Mouse (Mus musculus): Measurements from ENCODE around the gene Cog7. TPM values are rescaled to one million over a fixed set of nuclear protein-coding genes. Genes with fewer than 3 reads are reported as not detected.
A peak's percentile ranks its signal among the peaks of the same experiment; 100 is the strongest.

Gene Cog7
- polyA plus RNA-seq (2015; fragmentation: Nextera tagmentation; extraction: Ambion mirVana) = 16.0 and 19.6 TPM in 2 replicates

DNA sequence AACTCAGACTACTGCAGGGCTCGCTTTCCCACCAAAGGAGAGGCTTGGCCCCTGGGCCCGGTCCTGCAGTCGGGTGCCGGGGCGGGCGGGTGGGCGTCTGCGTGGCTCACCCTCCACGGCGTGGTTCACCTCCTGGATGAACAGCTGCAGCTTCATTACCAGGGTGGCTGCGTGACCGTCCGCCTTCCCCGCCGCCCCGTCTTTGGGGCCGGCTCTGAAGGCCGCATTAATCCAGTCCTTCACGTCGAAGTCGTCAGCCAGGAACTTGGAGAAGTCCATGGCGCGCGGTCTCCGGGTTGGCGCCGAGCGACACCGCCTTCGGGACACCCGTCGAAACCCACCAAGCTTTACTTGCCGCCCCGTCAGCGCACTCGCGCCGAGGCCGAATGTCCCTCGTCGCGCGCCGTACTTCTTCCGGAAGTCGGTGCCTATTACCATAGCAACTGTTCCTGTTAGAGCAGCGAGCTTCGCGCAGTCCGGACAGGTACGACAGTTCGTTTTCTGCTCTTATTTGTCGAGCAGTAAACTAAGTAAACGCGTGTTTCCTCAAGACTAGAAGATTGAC lies at the start of gene Cog7:
Gene Cog7, minus strand, starts transcription at position 405 of the 565 bp plus-strand sequence.
- H3K4me2 ChIP-seq = peak within 1 kb of the TSS; percentile 65
- peak; percentile 76 for ATAC-seq (replicated peaks; ENCODE audit: insufficient number of reproducible peaks, insufficient read depth, low FRiP score, low read depth)
- H3K4me1 ChIP-seq (replicated peaks) = peaks cover 9% of the 10 kb centered on the region
- H3K9ac ChIP-seq = peak within 1 kb of the TSS; percentile 85
- peak within 1 kb of the TSS; percentile 92 for H3K4me3 ChIP-seq
- H3K9me3 ChIP-seq (replicated peaks) = no peaks in the 10 kb centered on the region
- under 1% methylated on average over 55 of the region's 55 CpGs for whole genome bisulfite sequencing
- H3K36me3 ChIP-seq = peaks cover 2% of the 10 kb centered on the region; the same call in 1 of the 2 replicates
- H3K27me3 ChIP-seq = no peaks in the 10 kb centered on the region
- H3K27ac ChIP-seq = peak within 1 kb of the TSS; percentile 16; the same call in 1 of the 2 replicates

DNA sequence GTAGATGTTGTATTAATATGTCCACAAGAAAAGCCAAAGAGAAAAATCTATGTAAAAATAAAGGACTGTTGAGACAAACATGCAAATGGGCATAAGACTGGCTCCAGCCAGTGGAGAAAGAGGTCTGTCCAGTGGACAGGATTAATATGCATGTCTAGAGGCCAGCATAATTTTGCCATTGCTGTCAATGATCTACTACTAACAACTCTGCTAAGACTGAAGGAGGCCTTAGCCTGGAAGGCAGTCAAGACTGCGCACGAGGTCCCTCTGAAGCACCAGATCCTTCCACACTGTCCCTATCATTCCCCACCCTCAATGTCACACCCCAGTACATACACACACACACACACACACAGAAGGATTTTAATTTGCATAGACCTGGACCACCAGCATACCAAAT lies 40.6 kb upstream of the Cog7 start:
- Histone ChIP-seq H3K4me3 (no peak overlapping the region), H3K4me1 (replicated peaks) (peaks cover 29% of the 10 kb centered on the region), H3K27me3 (no peaks in the 10 kb centered on the region), H3K4me2 (no peak overlapping the region), H3K9ac (no peak overlapping the region), H3K9me3 (replicated peaks) (no peaks in the 10 kb centered on the region), H3K27ac (no peak overlapping the region), H3K36me3 (no peaks in the 10 kb centered on the region)
- 97% methylated on average over 2 of the region's 2 CpGs for WGBS
- no peak for ATAC-seq (replicated peaks; ENCODE audit: insufficient number of reproducible peaks, insufficient read depth, low FRiP score, low read depth)

DNA sequence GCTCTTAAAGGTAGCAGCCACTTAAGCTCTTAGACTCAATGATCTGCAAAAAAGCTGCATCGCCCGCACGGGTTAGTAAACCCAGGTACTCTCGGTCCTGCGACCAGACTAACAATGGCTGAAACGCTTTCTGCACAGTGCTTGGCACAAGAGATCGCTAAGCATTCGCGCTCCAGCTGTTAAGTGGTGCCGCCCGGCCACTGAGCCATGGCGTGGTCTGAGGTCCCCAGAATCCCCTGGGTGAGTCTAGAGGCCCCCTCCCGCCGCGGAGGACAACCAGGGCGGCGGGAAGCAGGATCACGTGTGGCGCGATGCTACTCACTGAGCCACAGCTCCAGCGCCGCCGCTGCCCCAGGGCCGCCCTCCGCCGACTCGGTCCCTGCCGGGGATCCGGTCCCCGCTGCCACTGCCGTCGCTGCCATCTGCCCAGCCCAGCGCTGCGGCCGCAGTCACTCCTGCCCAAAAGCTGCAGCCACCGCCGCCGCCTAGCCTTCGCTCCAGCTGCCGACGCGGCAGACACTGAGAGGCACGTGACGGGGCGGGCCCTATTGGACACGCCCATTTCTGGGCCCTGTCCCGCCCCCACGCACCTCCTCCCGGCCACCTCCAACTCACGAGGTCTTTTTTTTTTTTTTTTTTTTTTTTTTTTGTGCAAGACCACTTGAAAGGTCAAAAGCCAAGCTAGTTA lies 39.3 kb upstream of the Cog7 start, which contains the start of gene Gga2:
Gene Gga2, minus strand, starts transcription at position 556 of the 688 bp plus-strand sequence.
- no peaks in the 10 kb centered on the region for H3K27me3 ChIP-seq
- under 1% methylated on average over 49 of the region's 50 CpGs for WGBS

DNA sequence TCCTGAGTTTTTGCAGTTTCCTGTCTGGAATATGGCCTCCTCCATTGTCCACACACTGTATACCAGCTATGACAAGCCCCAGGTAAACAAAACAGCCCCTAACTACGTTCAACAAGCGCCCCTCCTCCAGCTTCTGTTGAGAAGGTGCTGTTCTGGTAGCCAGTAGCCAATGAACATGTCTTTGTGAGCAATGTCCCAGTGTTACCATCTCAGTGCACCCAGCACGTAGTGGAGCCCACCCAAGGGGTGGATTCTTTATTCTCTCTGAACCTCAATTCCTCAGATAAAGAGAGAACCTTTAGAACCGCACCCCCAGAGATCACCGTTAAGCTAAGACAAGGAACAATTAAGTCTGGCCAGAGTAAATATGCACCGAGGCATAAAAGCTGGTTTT lies 38.8 kb upstream of the Cog7 start:
- WGBS = 1% methylated on average over 6 of the region's 6 CpGs
- ATAC-seq (replicated peaks; ENCODE audit: insufficient number of reproducible peaks, insufficient read depth, low FRiP score, low read depth) = no peak; the same call in 1 of the 2 replicates

More for the DNA sequence above, 39.3 kb upstream of the Cog7 start, which contains the start of gene Gga2:
- H3K4me2 ChIP-seq = peak within 1 kb of the TSS; percentile 78
- peak; percentile 87 for ATAC-seq (replicated peaks; ENCODE audit: insufficient number of reproducible peaks, insufficient read depth, low FRiP score, low read depth)
- H3K36me3 ChIP-seq = no peaks in the 10 kb centered on the region
- H3K9ac ChIP-seq = peak within 1 kb of the TSS; percentile 63
- peak within 1 kb of the TSS; percentile 68 for H3K4me3 ChIP-seq
- peak within 1 kb of the TSS; percentile 89 for H3K27ac ChIP-seq
- H3K4me1 ChIP-seq (replicated peaks) = peaks cover 38% of the 10 kb centered on the region
- H3K9me3 ChIP-seq (replicated peaks) = no peaks in the 10 kb centered on the region

DNA sequence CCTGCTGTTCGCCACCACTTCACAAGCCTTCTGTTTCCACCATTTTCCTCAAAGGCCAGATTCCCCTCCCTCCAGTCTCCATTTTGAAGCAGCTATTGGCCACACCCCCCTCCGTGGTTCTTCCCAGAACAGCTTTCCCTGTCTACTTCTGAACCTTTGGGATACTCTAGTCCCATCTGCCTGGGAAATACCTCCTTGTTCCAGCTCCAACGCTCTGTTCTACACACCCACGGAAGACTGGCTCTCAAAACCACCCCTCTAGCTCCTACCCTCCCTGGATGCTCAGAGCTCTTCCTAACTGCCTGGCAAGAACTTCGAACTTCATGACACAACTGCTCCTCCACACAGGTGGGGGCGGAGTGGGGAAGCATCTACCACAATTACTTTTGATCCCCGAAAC lies 37.5 kb upstream of the Cog7 start:
- no peaks in the 10 kb centered on the region for H3K36me3 ChIP-seq
- peaks cover 56% of the 10 kb centered on the region for H3K4me1 ChIP-seq (replicated peaks)
- 0 out of 2 replicates have a peak overlapping the region, but pooled peaks have one; percentile 32 for H3K27ac ChIP-seq
- no peak overlapping the region for H3K9ac ChIP-seq
- no peaks in the 10 kb centered on the region for H3K27me3 ChIP-seq
- WGBS = 83% methylated on average over 7 of the region's 7 CpGs
- H3K4me2 ChIP-seq = peak overlapping the region; percentile 78
- H3K4me3 ChIP-seq = peak overlapping the region; percentile 68
- no peak for ATAC-seq (replicated peaks; ENCODE audit: insufficient number of reproducible peaks, insufficient read depth, low FRiP score, low read depth)
- no peaks in the 10 kb centered on the region for H3K9me3 ChIP-seq (replicated peaks)

More for the DNA sequence above, 38.8 kb upstream of the Cog7 start:
- Histone ChIP-seq H3K9me3 (replicated peaks) (no peaks in the 10 kb centered on the region), H3K9ac (peak overlapping the region; percentile 63), H3K4me1 (replicated peaks) (peaks cover 44% of the 10 kb centered on the region), H3K27me3 (no peaks in the 10 kb centered on the region), H3K27ac (peak overlapping the region; percentile 89), H3K4me3 (peak overlapping the region; percentile 68), H3K36me3 (no peaks in the 10 kb centered on the region), H3K4me2 (peak overlapping the region; percentile 78)

DNA sequence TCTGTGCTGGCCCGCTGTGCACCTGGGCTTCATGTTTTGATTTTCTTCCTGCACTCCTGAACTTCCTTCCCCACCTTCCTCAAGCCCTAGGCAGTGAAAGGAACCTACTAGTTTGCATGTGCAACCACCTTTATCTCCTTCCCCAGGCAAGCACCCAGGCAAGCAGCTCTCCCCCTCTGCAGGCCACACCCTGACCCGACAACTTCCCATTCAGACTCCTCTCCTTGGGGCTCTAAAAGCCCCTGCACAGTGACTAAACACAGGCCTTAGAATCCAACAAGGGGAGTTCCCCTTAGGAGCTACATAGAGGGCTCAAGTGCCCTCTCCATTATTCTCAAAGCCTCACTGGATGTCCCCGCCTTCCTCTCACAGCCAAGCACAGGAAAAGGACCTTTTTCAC lies 36.7 kb upstream of the Cog7 start:
- Histone ChIP-seq H3K27me3 (no peaks in the 10 kb centered on the region), H3K27ac (peak overlapping the region; percentile 32; the same call in 1 of the 2 replicates), H3K9me3 (replicated peaks) (no peaks in the 10 kb centered on the region), H3K4me2 (peak overlapping the region; percentile 78), H3K4me1 (replicated peaks) (peaks cover 58% of the 10 kb centered on the region), H3K36me3 (no peaks in the 10 kb centered on the region), H3K9ac (no peak overlapping the region), H3K4me3 (peak overlapping the region; percentile 68; the same call in 1 of the 2 replicates)
- WGBS = 50% methylated on average over 3 of the region's 3 CpGs
- no peak for ATAC-seq (replicated peaks; ENCODE audit: insufficient number of reproducible peaks, insufficient read depth, low FRiP score, low read depth)

DNA sequence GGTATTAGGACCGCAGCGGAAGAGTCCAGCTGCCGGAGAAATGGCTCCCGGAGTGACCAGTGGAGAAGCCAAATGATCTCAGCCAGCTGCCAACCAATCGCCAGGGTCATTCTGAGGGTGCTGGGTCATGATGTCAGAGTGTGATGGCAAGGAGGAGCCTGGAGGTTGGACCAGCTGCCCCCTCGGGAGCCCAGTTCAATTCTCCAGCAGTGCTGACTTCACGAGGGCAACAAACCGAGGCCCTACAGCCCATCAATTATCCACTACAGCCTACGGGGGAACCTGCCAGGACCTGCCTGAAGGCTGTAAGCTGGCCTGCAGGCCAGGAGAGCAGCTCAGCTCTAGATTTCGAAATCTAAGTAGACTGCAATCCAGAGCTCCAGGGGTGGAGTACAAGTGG lies 34.2 kb upstream of the Cog7 start:
- Histone ChIP-seq H3K36me3 (peaks cover 15% of the 10 kb centered on the region), H3K27me3 (no peaks in the 10 kb centered on the region), H3K9ac (peak overlapping the region; percentile 27; the same call in 1 of the 2 replicates), H3K4me1 (replicated peaks) (peaks cover 62% of the 10 kb centered on the region), H3K4me2 (peak overlapping the region; percentile 33), H3K4me3 (no peak overlapping the region), H3K27ac (peak overlapping the region; percentile 70), H3K9me3 (replicated peaks) (no peaks in the 10 kb centered on the region)
- ATAC-seq (replicated peaks; ENCODE audit: insufficient number of reproducible peaks, insufficient read depth, low FRiP score, low read depth) = no peak
- 44% methylated on average over 10 of the region's 10 CpGs for WGBS

DNA sequence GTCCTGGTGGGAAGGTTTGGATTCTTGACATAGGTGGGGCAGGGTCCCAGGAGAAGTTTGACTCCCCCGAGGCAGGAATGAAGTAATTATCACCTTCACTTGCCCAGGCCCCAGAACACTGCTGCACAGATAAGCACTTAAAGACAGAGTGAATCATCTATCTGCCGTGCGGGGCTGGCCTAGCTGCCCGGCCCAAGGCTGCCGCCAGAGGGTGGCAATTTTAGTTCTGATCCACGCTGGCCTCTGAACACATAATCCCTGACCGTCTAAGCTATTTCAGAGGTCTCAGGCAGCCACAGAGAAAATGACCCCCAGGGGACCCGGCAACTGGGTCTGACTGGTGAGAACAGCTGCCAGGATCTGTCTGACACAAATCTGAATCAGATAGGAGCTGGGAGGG lies 33.6 kb upstream of the Cog7 start:
- no peak overlapping the region for H3K4me3 ChIP-seq
- 9% methylated on average over 8 of the region's 8 CpGs for WGBS
- peaks cover 60% of the 10 kb centered on the region for H3K4me1 ChIP-seq (replicated peaks)
- H3K36me3 ChIP-seq = peaks cover 22% of the 10 kb centered on the region
- peak overlapping the region; percentile 70 for H3K27ac ChIP-seq
- peak overlapping the region; percentile 27; the same call in 1 of the 2 replicates for H3K9ac ChIP-seq
- no peaks in the 10 kb centered on the region for H3K9me3 ChIP-seq (replicated peaks)
- peak; percentile 68 for ATAC-seq (replicated peaks; ENCODE audit: insufficient number of reproducible peaks, insufficient read depth, low FRiP score, low read depth)
- H3K4me2 ChIP-seq = peak overlapping the region; percentile 33
- H3K27me3 ChIP-seq = no peaks in the 10 kb centered on the region

DNA sequence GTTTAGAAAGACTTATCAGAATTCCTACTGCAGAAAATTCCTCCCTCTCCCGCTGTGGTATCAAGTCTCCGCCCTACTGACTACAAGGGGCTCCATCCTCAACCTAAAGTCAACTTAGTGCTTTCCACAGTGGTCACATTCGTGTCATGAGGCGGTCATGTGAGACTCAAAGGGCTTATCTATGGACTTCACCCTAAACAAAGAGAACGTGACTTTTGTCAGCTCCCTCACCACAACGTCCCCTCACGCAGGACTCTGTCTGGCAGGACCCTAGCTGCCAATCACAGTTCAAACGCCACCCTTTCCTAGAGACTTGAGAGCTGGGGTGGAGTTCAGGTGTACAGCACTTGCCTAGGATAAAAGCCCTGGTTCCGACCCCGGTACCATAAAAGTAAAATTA lies 31.4 kb upstream of the Cog7 start:
- no peaks in the 10 kb centered on the region for H3K27me3 ChIP-seq
- no peak for ATAC-seq (replicated peaks; ENCODE audit: insufficient number of reproducible peaks, insufficient read depth, low FRiP score, low read depth)
- no peak overlapping the region for H3K9ac ChIP-seq
- H3K27ac ChIP-seq = no peak overlapping the region
- no peaks in the 10 kb centered on the region for H3K9me3 ChIP-seq (replicated peaks)
- no peak overlapping the region for H3K4me3 ChIP-seq
- peaks cover 39% of the 10 kb centered on the region for H3K4me1 ChIP-seq (replicated peaks)
- H3K4me2 ChIP-seq = no peak overlapping the region
- peaks cover 41% of the 10 kb centered on the region for H3K36me3 ChIP-seq
- 58% methylated on average over 10 of the region's 10 CpGs for WGBS

DNA sequence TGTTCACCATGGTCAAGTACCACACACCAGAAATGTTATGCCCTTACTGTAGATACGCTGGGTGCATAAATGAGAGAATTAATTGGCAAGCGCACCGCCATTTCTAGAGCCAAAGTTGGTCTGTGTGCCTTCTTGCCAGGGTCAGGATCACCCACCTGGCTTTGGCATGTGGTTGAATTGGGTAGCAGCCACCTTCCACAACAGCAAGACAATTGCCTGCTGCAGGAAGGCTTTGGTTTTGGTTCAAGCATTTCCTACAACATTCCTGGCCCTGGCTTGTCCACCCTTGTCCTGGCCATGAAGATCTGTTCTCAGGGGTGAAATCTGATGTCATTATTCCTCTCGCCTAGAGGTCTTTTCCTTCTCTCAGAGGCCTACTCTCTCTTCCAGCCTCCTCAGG lies 30.9 kb upstream of the Cog7 start:
- no peaks in the 10 kb centered on the region for H3K27me3 ChIP-seq
- no peaks in the 10 kb centered on the region for H3K9me3 ChIP-seq (replicated peaks)
- WGBS = 92% methylated on average over 4 of the region's 4 CpGs
- no peak overlapping the region for H3K4me2 ChIP-seq
- H3K36me3 ChIP-seq = peaks cover 47% of the 10 kb centered on the region
- H3K4me3 ChIP-seq = no peak overlapping the region
- H3K27ac ChIP-seq = no peak overlapping the region
- H3K9ac ChIP-seq = no peak overlapping the region
- peaks cover 36% of the 10 kb centered on the region for H3K4me1 ChIP-seq (replicated peaks)
- ATAC-seq (replicated peaks; ENCODE audit: insufficient number of reproducible peaks, insufficient read depth, low FRiP score, low read depth) = no peak

DNA sequence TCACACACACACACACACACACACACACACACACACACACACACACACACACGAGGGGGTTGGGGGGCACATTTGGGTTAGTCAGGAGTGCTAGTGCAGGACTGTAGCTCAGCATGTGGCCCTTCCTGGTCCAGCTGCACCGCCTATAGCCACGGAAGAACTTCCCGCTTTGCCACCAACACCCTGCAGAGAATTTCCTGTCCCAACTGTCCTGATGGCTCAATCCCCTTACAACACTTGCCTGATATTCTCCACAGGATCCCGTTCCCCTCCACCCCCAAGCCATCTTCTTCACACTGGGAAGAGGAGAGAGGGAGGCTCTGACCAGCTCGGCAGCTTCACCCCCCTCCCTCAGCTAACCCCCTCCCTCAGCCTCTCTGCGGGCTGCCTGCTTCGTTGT lies 18.9 kb upstream of the Cog7 start:
- H3K36me3 ChIP-seq = peaks cover 78% of the 10 kb centered on the region
- WGBS = 64% methylated on average over 8 of the region's 8 CpGs

More for the DNA sequence above, 18.9 kb upstream of the Cog7 start:
- no peak overlapping the region for H3K9ac ChIP-seq
- H3K27ac ChIP-seq = no peak overlapping the region
- no peaks in the 10 kb centered on the region for H3K27me3 ChIP-seq
- no peaks in the 10 kb centered on the region for H3K9me3 ChIP-seq (replicated peaks)
- no peak for ATAC-seq (replicated peaks; ENCODE audit: insufficient number of reproducible peaks, insufficient read depth, low FRiP score, low read depth)
- H3K4me3 ChIP-seq = no peak overlapping the region
- no peak overlapping the region for H3K4me2 ChIP-seq
- H3K4me1 ChIP-seq (replicated peaks) = no peaks in the 10 kb centered on the region
